Mouse (Mus musculus) neural tube, embryonic 13.5 days (tissue): ENCODE measurements around the gene Ccdc14. TPM values are rescaled to one million over a fixed set of nuclear protein-coding genes. Genes with fewer than 3 reads are reported as not detected.
"Not testable (repeated sequence)": the region's sequence is repeated elsewhere in the genome, so short reads cannot be mapped to it uniquely, and the experiment has no call there.

Experiments used
- ATAC-seq: fragments of 200-750 bp; cut with Nextera tagmentation; 2 replicates; pipeline ENCODE4 v1.8.0; 2017; ENCODE audit warnings: low read depth, mild to moderate bottlenecking, moderate TSS enrichment, moderate library complexity
- H3K27ac ChIP-seq: fragments of 300-500 bp; sonication (generic); replicated peaks from 2 replicates; pipeline ENCODE4 v1.5.1; 2015; ENCODE audit warnings: moderate library complexity, mild to moderate bottlenecking, inconsistent platforms
- H3K27me3 ChIP-seq: fragments of 300-500 bp; sonication (generic); 2 replicates; pipeline ENCODE4 v1.6.1; 2015; ENCODE audit warnings: mild to moderate bottlenecking, inconsistent platforms
- H3K36me3 ChIP-seq: fragments of 300-500 bp; sonication (generic); 2 replicates; pipeline ENCODE4 v1.6.1; 2015; ENCODE audit warnings: mild to moderate bottlenecking, inconsistent platforms
- H3K4me1 ChIP-seq: fragments of 300-500 bp; sonication (generic); replicated peaks from 2 replicates; pipeline ENCODE4 v1.6.1; 2015; ENCODE audit warnings: inconsistent platforms
- H3K4me2 ChIP-seq: fragments of 300-500 bp; sonication (generic); 2 replicates; pipeline ENCODE4 v1.6.1; 2015; ENCODE audit warnings: inconsistent platforms, mild to moderate bottlenecking, moderate library complexity
- H3K4me3 ChIP-seq: fragments of 300-500 bp; sonication (generic); 2 replicates; pipeline ENCODE4 v1.5.1; 2015; ENCODE audit warnings: mild to moderate bottlenecking, inconsistent platforms
- H3K9ac ChIP-seq: fragments of 300-500 bp; sonication (generic); 2 replicates; pipeline ENCODE4 v1.6.1; 2015; ENCODE audit warnings: moderate library complexity, mild to moderate bottlenecking, inconsistent platforms
- H3K9me3 ChIP-seq: fragments of 300-500 bp; sonication (generic); 2 replicates; pipeline ENCODE4 v1.6.1; 2016; ENCODE audit warnings: inconsistent platforms
- WGBS: fragments of 180-500 bp; shearing (Covaris S2); methylation state at CpG from one replicate; pipeline ENCODE4 v1.1.7; 2015; 5-methylcytosine and 5-hydroxymethylcytosine counted together
- polyA plus RNA-seq: library from polyadenylated mRNA; unstranded; fragments of >200 nt; fragmentation: Nextera tagmentation; extraction: Ambion mirVana; gene quantifications from 2 replicates; pipeline ENCODE4 v1.2.1, GENCODE M21; 2015

The Ccdc14 gene
- 4.2 and 5.7 TPM in 2 replicates for polyA plus RNA-seq

GRCm38 (mm10) chr16:34690334-34691144 is at the start of gene Ccdc14:
Gene Ccdc14, plus strand, starts transcription at chr16:34690616.
- Histone ChIP-seq H3K9ac (peak within 1 kb of the TSS; percentile 73), H3K27me3 (no peaks in the 10 kb centered on the region), H3K36me3 (no peaks in the 10 kb centered on the region), H3K27ac (peak within 1 kb of the TSS; percentile 85), H3K9me3 (no peaks in the 10 kb centered on the region), H3K4me2 (peak within 1 kb of the TSS; percentile 78), H3K4me1 (peaks cover 9% of the 10 kb centered on the region), H3K4me3 (peak within 1 kb of the TSS; percentile 68)
- WGBS, result 1% methylated on average over 53 of the region's 53 CpGs
- peak; percentile 97 for ATAC-seq

GRCm38 (mm10) chr16:34643511-34644259 is 46.7 kb upstream of the Ccdc14 start:
- no peak overlapping the region for H3K4me3 ChIP-seq
- H3K27ac ChIP-seq, result no peak overlapping the region
- no peaks in the 10 kb centered on the region for H3K36me3 ChIP-seq
- no peak for ATAC-seq
- 73% methylated on average over 8 of the region's 8 CpGs for WGBS
- H3K9me3 ChIP-seq, result no peaks in the 10 kb centered on the region
- H3K9ac ChIP-seq, result no peak overlapping the region
- H3K27me3 ChIP-seq, result no peaks in the 10 kb centered on the region
- no peak overlapping the region for H3K4me2 ChIP-seq
- peaks cover 9% of the 10 kb centered on the region; the same call in 1 of the 2 replicates for H3K4me1 ChIP-seq

- H3K27ac ChIP-seq, result no peak within 1 kb of the TSS
- no peak within 1 kb of the TSS for H3K4me2 ChIP-seq
- no peaks in the 10 kb centered on the region for H3K4me1 ChIP-seq
- 69% methylated on average over 7 of the region's 7 CpGs for WGBS
- H3K4me3 ChIP-seq, result no peak within 1 kb of the TSS
- H3K36me3 ChIP-seq, result no peaks in the 10 kb centered on the region
- no peaks in the 10 kb centered on the region for H3K9me3 ChIP-seq
- no peaks in the 10 kb centered on the region for H3K27me3 ChIP-seq
- no peak within 1 kb of the TSS for H3K9ac ChIP-seq
- ATAC-seq, result no peak
These were observed 40.8 kb upstream of the Ccdc14 start, which contains the start of gene Ropn1 for GRCm38 (mm10) chr16:34649621-34650020. Gene Ropn1, plus strand, starts transcription at chr16:34649921.

GRCm38 (mm10) chr16:34653023-34653422 is 37.4 kb upstream of the Ccdc14 start:
- H3K27ac ChIP-seq, result no peak overlapping the region
- peaks cover 4% of the 10 kb centered on the region; the same call in 1 of the 2 replicates for H3K27me3 ChIP-seq
- H3K36me3 ChIP-seq, result no peaks in the 10 kb centered on the region
- WGBS, result 95% methylated on average over 5 of the region's 5 CpGs
- H3K4me2 ChIP-seq, result no peak overlapping the region
- no peak overlapping the region for H3K4me3 ChIP-seq
- H3K9ac ChIP-seq, result no peak overlapping the region
- H3K9me3 ChIP-seq, result no peaks in the 10 kb centered on the region
- no peak for ATAC-seq
- H3K4me1 ChIP-seq, result peaks cover 6% of the 10 kb centered on the region

- not testable (repeated sequence) for ATAC-seq, H3K36me3 ChIP-seq, H3K9me3 ChIP-seq, H3K27ac ChIP-seq
- peak overlapping the region; percentile 57 for H3K4me2 ChIP-seq
- peak overlapping the region; percentile 53 for H3K9ac ChIP-seq
- peak overlapping the region; percentile 34 for H3K4me3 ChIP-seq
- H3K27me3 ChIP-seq, result peaks cover 12% of the 10 kb centered on the region
- WGBS, result 3% methylated on average over 16 of the region's 16 CpGs
- H3K4me1 ChIP-seq, result peaks cover 13% of the 10 kb centered on the region
These were observed 32.9 kb upstream of the Ccdc14 start for GRCm38 (mm10) chr16:34657566-34657965.

GRCm38 (mm10) chr16:34657983-34658382 is 32.4 kb upstream of the Ccdc14 start:
- peak overlapping the region; percentile 57 for H3K4me2 ChIP-seq
- peak overlapping the region; percentile 53 for H3K9ac ChIP-seq
- no peaks in the 10 kb centered on the region for H3K36me3 ChIP-seq
- H3K27me3 ChIP-seq, result peaks cover 12% of the 10 kb centered on the region
- ATAC-seq, result no peak
- 27% methylated on average over 5 of the region's 5 CpGs for WGBS
- no peaks in the 10 kb centered on the region for H3K9me3 ChIP-seq
- H3K27ac ChIP-seq, result no peak overlapping the region
- peak overlapping the region; percentile 34 for H3K4me3 ChIP-seq
- H3K4me1 ChIP-seq, result peaks cover 13% of the 10 kb centered on the region

- H3K9me3 ChIP-seq, result no peaks in the 10 kb centered on the region
- peaks cover 13% of the 10 kb centered on the region for H3K4me1 ChIP-seq
- H3K27ac ChIP-seq, result no peak overlapping the region
- WGBS, result 49% methylated on average over 11 of the region's 11 CpGs
- no peak overlapping the region for H3K9ac ChIP-seq
- H3K4me3 ChIP-seq, result no peak overlapping the region
- H3K4me2 ChIP-seq, result peak overlapping the region; percentile 57
- H3K36me3 ChIP-seq, result no peaks in the 10 kb centered on the region
- peaks cover 12% of the 10 kb centered on the region for H3K27me3 ChIP-seq
- ATAC-seq, result no peak; the same call in 1 of the 2 replicates
These were observed 32.0 kb upstream of the Ccdc14 start for GRCm38 (mm10) chr16:34658388-34658787.

GRCm38 (mm10) chr16:34664553-34664952 is 25.9 kb upstream of the Ccdc14 start:
- H3K27ac ChIP-seq, result no peak overlapping the region
- H3K4me2 ChIP-seq, result no peak overlapping the region
- no peaks in the 10 kb centered on the region for H3K9me3 ChIP-seq
- H3K4me1 ChIP-seq, result peaks cover 10% of the 10 kb centered on the region
- no peak overlapping the region for H3K4me3 ChIP-seq
- H3K9ac ChIP-seq, result no peak overlapping the region
- no peak for ATAC-seq
- H3K27me3 ChIP-seq, result peaks cover 34% of the 10 kb centered on the region
- H3K36me3 ChIP-seq, result no peaks in the 10 kb centered on the region
- WGBS, result 72% methylated on average over 3 of the region's 3 CpGs

GRCm38 (mm10) chr16:34667031-34667726 is 23.2 kb upstream of the Ccdc14 start:
- Histone ChIP-seq H3K36me3 (no peaks in the 10 kb centered on the region), H3K27me3 (peaks cover 42% of the 10 kb centered on the region), H3K4me2 (peak overlapping the region; percentile 45), H3K9ac (no peak overlapping the region), H3K9me3 (no peaks in the 10 kb centered on the region), H3K4me1 (peaks cover 10% of the 10 kb centered on the region), H3K27ac (no peak overlapping the region), H3K4me3 (peak overlapping the region; percentile 3; the same call in 1 of the 2 replicates)
- ATAC-seq, result peak; percentile 80
- WGBS, result 3% methylated on average over 20 of the region's 20 CpGs

GRCm38 (mm10) chr16:34668341-34668740 is 22.1 kb upstream of the Ccdc14 start:
- Histone ChIP-seq H3K4me3 (no peak overlapping the region), H3K27me3 (peaks cover 42% of the 10 kb centered on the region), H3K9me3 (no peaks in the 10 kb centered on the region), H3K4me2 (no peak overlapping the region), H3K27ac (no peak overlapping the region), H3K36me3 (no peaks in the 10 kb centered on the region), H3K4me1 (peaks cover 10% of the 10 kb centered on the region), H3K9ac (no peak overlapping the region)
- 62% methylated on average over 9 of the region's 9 CpGs for WGBS
- ATAC-seq, result no peak

- Histone ChIP-seq H3K4me2 (no peak overlapping the region), H3K4me1 (peaks cover 13% of the 10 kb centered on the region), H3K9me3 (no peaks in the 10 kb centered on the region), H3K27ac (no peak overlapping the region), H3K36me3 (no peaks in the 10 kb centered on the region), H3K9ac (no peak overlapping the region), H3K4me3 (no peak overlapping the region), H3K27me3 (peaks cover 24% of the 10 kb centered on the region)
- 58% methylated on average over 7 of the region's 7 CpGs for WGBS
- no peak for ATAC-seq
These were observed 18.4 kb upstream of the Ccdc14 start for GRCm38 (mm10) chr16:34671966-34672365.

- 56% methylated on average over 3 of the region's 3 CpGs for WGBS
- H3K9ac ChIP-seq, result no peak overlapping the region
- H3K27ac ChIP-seq, result no peak overlapping the region
- H3K4me1 ChIP-seq, result peaks cover 6% of the 10 kb centered on the region
- no peaks in the 10 kb centered on the region for H3K36me3 ChIP-seq
- H3K4me3 ChIP-seq, result no peak overlapping the region
- no peak for ATAC-seq
- no peaks in the 10 kb centered on the region for H3K9me3 ChIP-seq
- peaks cover 19% of the 10 kb centered on the region for H3K27me3 ChIP-seq
- no peak overlapping the region for H3K4me2 ChIP-seq
These were observed 17.6 kb upstream of the Ccdc14 start for GRCm38 (mm10) chr16:34672822-34673221.
